Mouse (Mus musculus): ENCODE data around the gene Vmn1r87.

Gene Vmn1r87

GRCm38 (mm10) chr7:13140057-13140456 lies at the start of gene Vmn1r87:
Gene Vmn1r87, minus strand, starts transcription at chr7:13140157.
- DNase-seq = no peak

- DNase-seq = no peak
Measured at GRCm38 (mm10) chr7:13159268-13159667, 19.3 kb upstream of the Vmn1r87 start, which contains the start of gene Vmn1r88. Gene Vmn1r88, plus strand, starts transcription at chr7:13159568.

DNA sequence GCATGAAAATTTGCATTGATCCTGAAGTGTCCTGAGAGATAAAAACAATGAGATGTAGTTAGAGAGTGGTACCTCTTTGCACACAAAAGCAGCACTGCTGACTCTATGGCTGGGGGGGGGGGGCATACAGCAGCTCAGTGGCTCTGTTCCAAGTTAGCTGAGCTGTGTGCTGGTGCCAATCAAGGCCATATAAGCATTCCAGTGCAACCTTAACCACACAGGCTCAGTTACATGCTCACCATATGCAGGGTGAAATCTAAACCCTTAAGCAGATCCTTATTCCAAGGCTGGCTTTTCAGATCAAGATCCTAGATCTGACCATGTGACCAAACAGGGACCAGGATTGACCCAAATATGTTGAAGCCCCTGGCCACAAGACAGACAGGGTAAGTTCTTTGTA lies 2.6 kb downstream of the Vmn1r87 start:
- no peak for DNase-seq

DNA sequence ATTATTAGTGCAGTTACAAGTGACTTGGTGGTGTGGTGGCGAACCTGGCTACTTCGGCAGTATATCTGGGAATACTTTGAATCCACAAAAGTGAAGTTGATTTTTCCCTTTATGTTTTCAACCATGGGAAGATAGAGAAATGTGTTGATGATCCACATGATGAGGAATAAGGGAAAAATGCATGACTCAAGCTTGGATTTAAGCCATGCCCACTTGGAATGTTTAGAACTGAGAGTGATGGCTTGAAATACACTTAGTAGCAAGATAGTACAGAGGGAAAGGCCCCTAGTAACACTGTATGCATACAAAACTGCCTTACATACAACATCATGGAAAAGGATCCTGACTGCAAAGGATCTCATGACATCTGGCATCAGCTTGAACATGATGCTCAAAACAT lies 8.1 kb downstream of the Vmn1r87 start:
- DNase-seq = no peak

GRCm38 (mm10) chr7:13123554-13124153 lies 16.3 kb downstream of the Vmn1r87 start:
- DNase-seq = peak in 1 of 2 experiments; percentile 2

DNA sequence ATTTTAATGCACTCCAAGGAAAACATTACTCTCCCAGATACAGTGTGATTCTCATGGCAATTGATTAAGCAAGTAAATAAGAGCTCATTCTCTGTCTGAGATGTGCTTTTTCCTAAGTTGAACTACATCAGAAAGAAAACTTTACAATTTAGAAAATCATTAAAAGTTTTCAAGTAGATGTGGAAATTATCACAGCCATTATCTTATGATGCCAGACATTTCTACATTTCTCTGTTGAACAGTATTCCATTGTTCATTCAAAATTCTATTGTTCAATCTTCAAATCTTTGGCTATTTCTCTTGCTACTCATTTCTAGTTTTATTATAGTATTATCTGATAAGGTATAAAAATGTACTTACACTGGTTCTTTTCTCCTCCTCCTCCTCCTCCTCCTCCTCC lies 20.1 kb downstream of the Vmn1r87 start, which contains the start of gene Vmn1r86:
Gene Vmn1r86 (minus strand): TSS at position 101 of the 400 bp plus-strand sequence.
- DNase-seq = no peak

- no peak for DNase-seq
Measured at GRCm38 (mm10) chr7:13095073-13095472, 44.9 kb downstream of the Vmn1r87 start, which contains the start of gene Vmn1r85. Gene Vmn1r85, minus strand, starts transcription at chr7:13095173.

All from cerebellum, postnatal 36 days (tissue).